14 mouse cellular contexts compared by ENCODE assay signal in genomic region chr16:34742930-34743329, GRCm38 (mm10). TPM values are rescaled to one million over a fixed set of nuclear protein-coding genes. Genes with fewer than 3 reads are reported as not detected.
DNase-seq lines count a peak whose midpoint lies in the region; ATAC-seq and TF ChIP-seq lines count a peak whose summit lies in the region.
"Had no signal": no experiment of that assay in that cellular context is flagged by ENCODE, and none has a peak within 500 bp of the region (broad histone marks: within the 10 kb centered on the region; RNA-seq: fewer than 3 reads in every experiment).

No protein-coding gene starts in this region.

- ATAC-seq in kidney, embryonic 14.5 days (ENCODE audit: low FRiP score, low TSS enrichment), result no peak
- no peak for ATAC-seq in midbrain, postnatal 0 days (ENCODE audit: low FRiP score)
- ATAC-seq in midbrain, embryonic 13.5 days, result no peak
- peak; percentile 18; the same call in 1 of the 2 replicates for ATAC-seq in neutrophil, adult 5-6 weeks (ENCODE audit: extremely low read depth, insufficient number of reproducible peaks, low FRiP score, poor library complexity, severe bottlenecking)

- no peak overlapping the region for H3K27ac ChIP-seq in kidney, embryonic 14.5 days (ENCODE audit: low read depth, low read length)
- H3K27ac ChIP-seq in midbrain, postnatal 0 days (ENCODE audit: low read depth, low read length), result no peak overlapping the region
- no peak overlapping the region for H3K27ac ChIP-seq in midbrain, embryonic 13.5 days
- H3K27ac ChIP-seq: heart, embryonic 10.5 days; limb, embryonic 12.5 days; macrophage; midbrain, embryonic 12.5 days had no signal

- no peak overlapping the region for H3K9ac ChIP-seq in kidney, embryonic 14.5 days (ENCODE audit: low read depth, low read length)
- no peak overlapping the region for H3K9ac ChIP-seq in midbrain, postnatal 0 days (replicated peaks; ENCODE audit: low read length, poor library complexity, severe bottlenecking)
- H3K9ac ChIP-seq in midbrain, embryonic 13.5 days (replicated peaks), result no peak overlapping the region
- H3K9ac ChIP-seq: limb, embryonic 12.5 days; midbrain, embryonic 12.5 days had no signal

- 0 out of 2 replicates have a peak, but pooled peaks have one; percentile 15 for TF ChIP-seq CTCF in midbrain, postnatal 0 days (IDR thresholded peaks at IDR 0.05)

- no peaks in the 10 kb centered on the region for H3K36me3 ChIP-seq in kidney, embryonic 14.5 days (ENCODE audit: control insufficient read depth, insufficient read depth, low read length)
- no peaks in the 10 kb centered on the region for H3K36me3 ChIP-seq in midbrain, postnatal 0 days (ENCODE audit: insufficient read depth, low read length)
- H3K36me3 ChIP-seq in midbrain, embryonic 13.5 days, result no peaks in the 10 kb centered on the region
- H3K36me3 ChIP-seq: heart, embryonic 10.5 days; limb, embryonic 12.5 days; midbrain, embryonic 12.5 days had no signal

- H3K4me1 ChIP-seq in kidney, embryonic 14.5 days (ENCODE audit: control insufficient read depth, insufficient read depth, low read length), result peaks cover 6% of the 10 kb centered on the region
- H3K4me1 ChIP-seq in midbrain, postnatal 0 days (ENCODE audit: insufficient read depth, low read length), result no peaks in the 10 kb centered on the region
- H3K4me1 ChIP-seq in midbrain, embryonic 13.5 days (replicated peaks), result peaks cover 11% of the 10 kb centered on the region

- no peak overlapping the region for H3K4me2 ChIP-seq in kidney, embryonic 14.5 days (replicated peaks; ENCODE audit: low read depth, low read length)
- H3K4me2 ChIP-seq in midbrain, postnatal 0 days (ENCODE audit: low read depth, low read length, poor library complexity, severe bottlenecking), result no peak overlapping the region
- H3K4me2 ChIP-seq in midbrain, embryonic 13.5 days (replicated peaks), result no peak overlapping the region
- H3K4me2 ChIP-seq: limb, embryonic 12.5 days; midbrain, embryonic 12.5 days had no signal

- WGBS in kidney, embryonic 14.5 days, result 51% methylated on average over 2 of the region's 2 CpGs
- 60% methylated on average over 2 of the region's 2 CpGs for WGBS in midbrain, postnatal 0 days
- WGBS in midbrain, embryonic 13.5 days, result 47% methylated on average over 2 of the region's 2 CpGs

- no peaks in the 10 kb centered on the region for H3K9me3 ChIP-seq in kidney, embryonic 14.5 days (ENCODE audit: control insufficient read depth, low read length)
- no peaks in the 10 kb centered on the region for H3K9me3 ChIP-seq in midbrain, postnatal 0 days (ENCODE audit: low read length)
- H3K9me3 ChIP-seq in midbrain, embryonic 13.5 days, result no peaks in the 10 kb centered on the region
- H3K9me3 ChIP-seq: heart, embryonic 10.5 days; limb, embryonic 12.5 days; midbrain, embryonic 12.5 days had no signal

- peak; percentile 10 to 67 for DNase-seq in kidney, postnatal 36 days
- no peak for DNase-seq in midbrain, postnatal 0 days (ENCODE audit: low spot score)
- DNase-seq in ES-CJ7 (ENCODE audit: low read depth, low spot score), result peak; percentile 19
- no peak for DNase-seq in gastrocnemius, postnatal 10 days
- DNase-seq: cerebellum, postnatal 14 days; gastrocnemius, postnatal 14 days; heart, postnatal 36 days had no signal

- H3K27me3 ChIP-seq in kidney, embryonic 14.5 days (ENCODE audit: control insufficient read depth, insufficient read depth, low read length), result peaks cover 7% of the 10 kb centered on the region; the same call in 1 of the 2 replicates
- H3K27me3 ChIP-seq in midbrain, postnatal 0 days (ENCODE audit: insufficient read depth, low read length), result peaks cover 13% of the 10 kb centered on the region; the same call in 1 of the 2 replicates
- H3K27me3 ChIP-seq in midbrain, embryonic 13.5 days, result peaks cover 29% of the 10 kb centered on the region

- no peak overlapping the region for H3K4me3 ChIP-seq in kidney, embryonic 14.5 days (ENCODE audit: low read length)
- no peak overlapping the region for H3K4me3 ChIP-seq in midbrain, postnatal 0 days (ENCODE audit: low read depth, low read length)
- no peak overlapping the region for H3K4me3 ChIP-seq in midbrain, embryonic 13.5 days (replicated peaks)
- H3K4me3 ChIP-seq: heart, embryonic 10.5 days; limb, embryonic 12.5 days; midbrain, embryonic 12.5 days had no signal

RNA-seq across cellular contexts. Expression of gene Mylk, which starts 2.1 kb away (rescaled TPM):
- polyA plus RNA-seq in kidney, embryonic 14.5 days (2014; fragmentation: Nextera tagmentation; extraction: Ambion mirVana), result 26.7 and 34.0 TPM in 2 replicates
- 5.6 and 8.7 TPM in 2 replicates for total RNA-seq in midbrain, postnatal 0 days (2014; rRNA removed)
- polyA plus RNA-seq in midbrain, postnatal 0 days (2015; fragmentation: Nextera tagmentation; extraction: Ambion mirVana), result 2.5 and 3.4 TPM in 2 replicates
- polyA plus RNA-seq in midbrain, embryonic 13.5 days (2015; fragmentation: Nextera tagmentation; extraction: Ambion mirVana), result 3.7 and 3.9 TPM in 2 replicates
- 14.5 and 16.3 TPM in 2 replicates for total RNA-seq in neutrophil, adult 5-6 weeks (2017)
- 10 to 100 TPM; 33.0 to 38.8 TPM for total RNA-seq in gastrocnemius, postnatal 10 days (2021)

RNA-seq across cellular contexts. Expression of gene Ccdc14, which starts 52.5 kb away (rescaled TPM):
- polyA plus RNA-seq in kidney, embryonic 14.5 days (2014; fragmentation: Nextera tagmentation; extraction: Ambion mirVana), result 6.6 and 9.9 TPM in 2 replicates
- 2.9 and 5.6 TPM in 2 replicates for total RNA-seq in midbrain, postnatal 0 days (2014; rRNA removed)
- 1.8 and 2.2 TPM in 2 replicates for polyA plus RNA-seq in midbrain, postnatal 0 days (2015; fragmentation: Nextera tagmentation; extraction: Ambion mirVana)
- 5.5 TPM in 2 replicates for polyA plus RNA-seq in midbrain, embryonic 13.5 days (2015; fragmentation: Nextera tagmentation; extraction: Ambion mirVana)
- total RNA-seq in neutrophil, adult 5-6 weeks (2017), result 2.6 and 3.0 TPM in 2 replicates
- total RNA-seq in gastrocnemius, postnatal 10 days (2021), result 1 to 10 TPM; 5.3 to 5.6 TPM

Comparison
In these comparisons a context has a peak if more than half of its experiments do, and no peak if none do; other contexts are left out.
1. DNase-seq: peak in kidney, postnatal 36 days (2 of 2) and ES-CJ7 (single experiment); none in midbrain, postnatal 0 days (single experiment) and gastrocnemius, postnatal 10 days (single experiment).